Mouse (Mus musculus): ENCODE measurements around the gene Ndufb3.

DNA sequence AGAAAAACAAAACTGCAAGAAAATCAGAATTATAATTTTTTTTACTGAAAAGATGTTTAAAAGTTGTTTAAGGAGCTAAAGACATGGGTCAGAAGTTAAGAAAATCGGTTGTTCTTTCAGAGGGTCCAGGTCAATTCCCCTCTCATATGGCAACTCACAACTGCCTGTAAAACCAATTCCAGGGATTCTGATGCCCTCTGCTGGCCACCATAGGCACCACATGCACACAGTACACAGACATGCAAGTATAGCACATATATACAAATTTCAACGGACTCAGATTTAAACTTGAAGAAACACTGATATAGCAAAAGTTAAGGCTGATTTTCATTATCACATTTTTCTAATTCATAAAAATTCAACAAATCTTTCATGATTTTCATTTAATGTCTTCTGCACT, 7.0 kb upstream of the Ndufb3 start:
- TF ChIP-seq POLR2A (IDR thresholded peaks at IDR 0.05; ENCODE audit: borderline replicate concordance, control insufficient read depth, low read depth, low read length) (no peak), CTCF (IDR thresholded peaks at IDR 0.05; ENCODE audit: control insufficient read depth, insufficient read depth, low read length) (peak; percentile 50)

Measured in bone marrow, adult 2 months (tissue).